In the genomic region with DNA sequence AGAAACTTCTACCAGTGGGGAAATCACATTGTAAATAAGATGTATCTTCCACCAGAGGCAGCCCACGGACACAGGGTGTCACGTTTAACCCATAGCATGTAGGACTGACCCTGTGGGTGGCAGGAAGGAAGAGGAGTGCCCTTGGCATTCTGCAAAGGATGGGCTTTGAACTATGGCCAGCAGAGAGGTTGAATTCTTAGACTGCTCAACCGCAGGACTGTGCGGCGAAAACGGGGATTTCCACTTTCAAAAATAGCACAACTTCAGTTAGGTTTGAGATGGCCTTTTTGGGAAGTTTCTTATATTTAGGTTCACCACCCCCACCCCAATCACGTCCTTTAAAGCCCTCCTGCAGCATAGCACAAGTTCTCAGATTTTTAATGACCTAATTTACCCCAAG, we compare ENCODE assay signal across 11 mouse cellular contexts. TPM values are rescaled to one million over a fixed set of nuclear protein-coding genes. Genes with fewer than 3 reads are reported as not detected.
DNase-seq lines count a peak whose midpoint lies in the region; ATAC-seq and TF ChIP-seq lines count a peak whose summit lies in the region.
"Had no signal": no experiment of that assay in that cellular context is flagged by ENCODE, and none has a peak within 500 bp of the region (broad histone marks: within the 10 kb centered on the region; RNA-seq: fewer than 3 reads in every experiment).

No protein-coding gene starts in this region.

- no peaks in the 10 kb centered on the region for H3K36me3 ChIP-seq in lung, embryonic 16.5 days (ENCODE audit: control insufficient read depth, insufficient read depth, low read length)
- no peaks in the 10 kb centered on the region for H3K36me3 ChIP-seq in myocyte (ENCODE audit: control insufficient read depth, insufficient read depth)
- H3K36me3 ChIP-seq in midbrain, embryonic 11.5 days (ENCODE audit: control insufficient read depth, insufficient read depth, low read length), result no peaks in the 10 kb centered on the region
- no peaks in the 10 kb centered on the region for H3K36me3 ChIP-seq in neural tube, embryonic 15.5 days
- H3K36me3 ChIP-seq: forebrain, embryonic 15.5 days; liver, embryonic 15.5 days had no signal

- H3K4me3 ChIP-seq in lung, embryonic 16.5 days (ENCODE audit: low read length), result no peak overlapping the region
- H3K4me3 ChIP-seq in lung, adult 2 months (replicated peaks; ENCODE audit: extremely low read depth, low read depth, low read length), result no peak overlapping the region
- no peak overlapping the region for H3K4me3 ChIP-seq in myocyte
- H3K4me3 ChIP-seq in midbrain, embryonic 11.5 days (ENCODE audit: low read depth, low read length), result no peak overlapping the region
- no peak overlapping the region for H3K4me3 ChIP-seq in neural tube, embryonic 15.5 days (replicated peaks)
- H3K4me3 ChIP-seq: forebrain, embryonic 15.5 days; left cerebral cortex, adult 2 months; liver, embryonic 15.5 days had no signal

- no peak for DNase-seq in lung, adult 2 months
- DNase-seq in T-cell, adult 2 months (ENCODE audit: low spot score), result peak; percentile 58
- no peak for DNase-seq in midbrain, embryonic 11.5 days (ENCODE audit: low spot score, missing footprints)

- H3K9me3 ChIP-seq in lung, embryonic 16.5 days (ENCODE audit: control insufficient read depth, low read length), result no peaks in the 10 kb centered on the region
- H3K9me3 ChIP-seq in midbrain, embryonic 11.5 days (ENCODE audit: control insufficient read depth, low read length), result no peaks in the 10 kb centered on the region
- no peaks in the 10 kb centered on the region for H3K9me3 ChIP-seq in neural tube, embryonic 15.5 days (replicated peaks)
- H3K9me3 ChIP-seq: forebrain, embryonic 15.5 days; liver, embryonic 15.5 days had no signal

- no peak for TF ChIP-seq CTCF in lung, adult 2 months (IDR thresholded peaks at IDR 0.05; ENCODE audit: insufficient read depth, low read length)

- no peak overlapping the region for H3K4me2 ChIP-seq in lung, embryonic 16.5 days (ENCODE audit: low read depth, low read length)
- peak overlapping the region; percentile 58 for H3K4me2 ChIP-seq in myocyte (ENCODE audit: low read depth)
- H3K4me2 ChIP-seq in midbrain, embryonic 11.5 days, result no peak overlapping the region
- H3K4me2 ChIP-seq in neural tube, embryonic 15.5 days, result no peak overlapping the region
- H3K4me2 ChIP-seq: forebrain, embryonic 15.5 days; heart, embryonic 11.5 days; liver, embryonic 15.5 days had no signal

- H3K79me2 ChIP-seq in myocyte (ENCODE audit: control insufficient read depth, insufficient read depth), result no peaks in the 10 kb centered on the region

- peaks cover 2% of the 10 kb centered on the region; the same call in 1 of the 2 replicates for H3K4me1 ChIP-seq in lung, embryonic 16.5 days (replicated peaks; ENCODE audit: control insufficient read depth, insufficient read depth, low read length)
- H3K4me1 ChIP-seq in lung, adult 2 months (ENCODE audit: control insufficient read depth, insufficient read depth, low read length), result peaks cover 2% of the 10 kb centered on the region; the same call in 1 of the 2 replicates
- no peaks in the 10 kb centered on the region for H3K4me1 ChIP-seq in midbrain, embryonic 11.5 days (ENCODE audit: control insufficient read depth, insufficient read depth, low read length)
- no peaks in the 10 kb centered on the region for H3K4me1 ChIP-seq in neural tube, embryonic 15.5 days
- H3K4me1 ChIP-seq: forebrain, embryonic 15.5 days; liver, embryonic 15.5 days had no signal

- H3K27ac ChIP-seq in lung, embryonic 16.5 days (ENCODE audit: low read length), result no peak overlapping the region
- H3K27ac ChIP-seq in midbrain, embryonic 11.5 days (ENCODE audit: low read depth, low read length), result no peak overlapping the region
- no peak overlapping the region for H3K27ac ChIP-seq in neural tube, embryonic 15.5 days (replicated peaks)
- H3K27ac ChIP-seq: forebrain, embryonic 15.5 days; left cerebral cortex, adult 2 months; liver, embryonic 15.5 days had no signal

- no peaks in the 10 kb centered on the region for H3K27me3 ChIP-seq in lung, embryonic 16.5 days (ENCODE audit: control insufficient read depth, insufficient read depth, low read depth, low read length)
- H3K27me3 ChIP-seq in myocyte (ENCODE audit: control insufficient read depth, insufficient read depth, insufficient read length), result no peaks in the 10 kb centered on the region
- no peaks in the 10 kb centered on the region for H3K27me3 ChIP-seq in midbrain, embryonic 11.5 days (ENCODE audit: control insufficient read depth, insufficient read depth, low read length)
- H3K27me3 ChIP-seq in neural tube, embryonic 15.5 days (replicated peaks), result no peaks in the 10 kb centered on the region
- H3K27me3 ChIP-seq: forebrain, embryonic 15.5 days; liver, embryonic 15.5 days had no signal

- no peak overlapping the region for H3K9ac ChIP-seq in lung, embryonic 16.5 days (ENCODE audit: low read length)
- H3K9ac ChIP-seq in midbrain, embryonic 11.5 days (ENCODE audit: low read length), result no peak overlapping the region
- no peak overlapping the region for H3K9ac ChIP-seq in neural tube, embryonic 15.5 days (replicated peaks)
- H3K9ac ChIP-seq: forebrain, embryonic 15.5 days; liver, embryonic 15.5 days had no signal

- H3ac ChIP-seq in myocyte (ENCODE audit: control insufficient read depth, insufficient read length), result no peak overlapping the region

- 59% methylated on average over 7 of the region's 7 CpGs for WGBS in lung, embryonic 16.5 days
- 31% methylated on average over 7 of the region's 7 CpGs for WGBS in lung, adult 2 months
- 85% methylated on average over 7 of the region's 7 CpGs for WGBS in midbrain, embryonic 11.5 days
- WGBS in neural tube, embryonic 15.5 days, result 81% methylated on average over 7 of the region's 7 CpGs

- 0 out of 2 replicates have a peak, but pooled peaks have one; percentile 34 for ATAC-seq in lung, embryonic 16.5 days (ENCODE audit: low read depth)
- peak; percentile 78 for ATAC-seq in inflammation-experienced regulatory T-cells, adult 6 months
- ATAC-seq in midbrain, embryonic 11.5 days (ENCODE audit: low FRiP score), result no peak
- no peak for ATAC-seq in neural tube, embryonic 15.5 days (ENCODE audit: low FRiP score)
- ATAC-seq: forebrain, embryonic 15.5 days had no signal

- no peak for TF ChIP-seq POLR2A in lung, adult 2 months (IDR thresholded peaks at IDR 0.05; ENCODE audit: borderline replicate concordance, extremely low read depth, low read depth, low read length)
- TF ChIP-seq POLR2A in myocyte (IDR thresholded peaks at IDR 0.05; ENCODE audit: insufficient read length, low read depth), result no peak

TF ChIP-seq in myocyte, 11 proteins besides CTCF, POLR2A, EP300 and RAD21:
- TF ChIP-seq POLR2AphosphoS2 (IDR thresholded peaks at IDR 0.05; ENCODE audit: insufficient read length, low read depth) (no peak), MYOD1 (IDR thresholded peaks at IDR 0.05; ENCODE audit: control insufficient read depth in 1 of 3, insufficient read length in 2 of 3, low read depth in 2 of 3) (peak in 1 of 3 experiments; percentile 42)

RNA-seq across cellular contexts. Expression of a gene that starts 50.6 kb away (rescaled TPM):
- polyA plus RNA-seq in lung, embryonic 16.5 days (2015; fragmentation: Nextera tagmentation; extraction: Ambion mirVana), result 2.1 and 2.9 TPM in 2 replicates
- 5.9 and 7.2 TPM in 2 replicates for polyA plus RNA-seq in lung, adult 2 months (2012; rRNA removed)
- 10 to 100 TPM; 41.2 to 50.7 (median 46.5) TPM for polyA plus RNA-seq in inflammation-experienced regulatory T-cells, adult 6 months (2017; shearing (Covaris generic))
- polyA plus RNA-seq in myocyte (2012; fragmentation: generic; extraction: Trizol), result 8.0 TPM
- polyA plus RNA-seq in midbrain, embryonic 11.5 days (2014; fragmentation: Nextera tagmentation; extraction: Ambion mirVana), result 1.2 and 1.4 TPM in 2 replicates
- 2.4 and 3.5 TPM in 2 replicates for polyA plus RNA-seq in neural tube, embryonic 15.5 days (2015; fragmentation: Nextera tagmentation; extraction: Ambion mirVana)

Comparison
In these comparisons a context has a peak if more than half of its experiments do, and no peak if none do; other contexts are left out.
1. ATAC-seq: peak in lung, embryonic 16.5 days (single experiment) and inflammation-experienced regulatory T-cells, adult 6 months (single experiment); none in midbrain, embryonic 11.5 days (single experiment) and neural tube, embryonic 15.5 days (single experiment).